Mouse (Mus musculus) limb, embryonic 10.5 days (tissue): ENCODE results near the gene St6galnac1. TPM values are rescaled to one million over a fixed set of nuclear protein-coding genes. Genes with fewer than 3 reads are reported as not detected.
A peak's percentile ranks its signal among the peaks of the same experiment; 100 is the strongest.

Experiments used
- DNase-seq: peaks from one replicate; pipeline ENCODE4 v3.0.0-alpha.2; 2017; ENCODE audit warnings: low spot score
- H3K27ac ChIP-seq: fragments of 300-500 bp; sonication (generic); 2 replicates; pipeline ENCODE4 v1.5.1; 2016; ENCODE audit warnings: mild to moderate bottlenecking
- H3K27me3 ChIP-seq: fragments of 300-500 bp; sonication (generic); 2 replicates; pipeline ENCODE4 v1.6.1; 2016; ENCODE audit warnings: low read depth, mild to moderate bottlenecking; ENCODE audit not compliant: poor library complexity, severe bottlenecking
- H3K36me3 ChIP-seq: fragments of 300-500 bp; sonication (generic); 2 replicates; pipeline ENCODE4 v1.6.1; 2016; ENCODE audit warnings: mild to moderate bottlenecking, moderate library complexity
- H3K4me1 ChIP-seq: fragments of 300-500 bp; sonication (generic); 2 replicates; pipeline ENCODE4 v1.6.1; 2016
- H3K4me3 ChIP-seq: fragments of 300-500 bp; sonication (generic); 2 replicates; pipeline ENCODE4 v1.5.1; 2016; ENCODE audit warnings: mild to moderate bottlenecking, moderate library complexity
- H3K9me3 ChIP-seq: fragments of 300-500 bp; sonication (generic); replicated peaks from 2 replicates; pipeline ENCODE4 v1.6.1; 2016; ENCODE audit warnings: mild to moderate bottlenecking
- WGBS: fragments of 180-500 bp; shearing (Covaris S2); methylation state at CpG from one replicate; pipeline ENCODE4 v1.1.7; 2016; 5-methylcytosine and 5-hydroxymethylcytosine counted together
- polyA plus RNA-seq: library from polyadenylated mRNA; unstranded; fragments of >200 nt; fragmentation: Nextera tagmentation; extraction: Ambion mirVana; gene quantifications from 2 replicates; pipeline ENCODE4 v1.2.1, GENCODE M21; 2016

Gene St6galnac1
- polyA plus RNA-seq, 1 experiment from 2014 or later: not detected

- no peaks in the 10 kb centered on the region for H3K9me3 ChIP-seq
- no peak for DNase-seq
- peaks cover 81% of the 10 kb centered on the region for H3K4me1 ChIP-seq
- no peaks in the 10 kb centered on the region for H3K36me3 ChIP-seq
- H3K27me3 ChIP-seq: peaks cover 20% of the 10 kb centered on the region
- peak overlapping the region; percentile 27 for H3K4me3 ChIP-seq
- H3K27ac ChIP-seq: peak overlapping the region; percentile 86
- 77% methylated on average over 13 of the region's 13 CpGs for WGBS
These were observed 38.3 kb upstream of the St6galnac1 start for GRCm38 (mm10) chr11:116813610-116814009.

GRCm38 (mm10) chr11:116812793-116813529 lies 37.7 kb upstream of the St6galnac1 start:
- peaks cover 78% of the 10 kb centered on the region for H3K4me1 ChIP-seq
- H3K9me3 ChIP-seq: no peaks in the 10 kb centered on the region
- peak overlapping the region; percentile 86 for H3K27ac ChIP-seq
- H3K27me3 ChIP-seq: peaks cover 20% of the 10 kb centered on the region
- WGBS: 60% methylated on average over 21 of the region's 21 CpGs
- H3K36me3 ChIP-seq: no peaks in the 10 kb centered on the region
- no peak overlapping the region for H3K4me3 ChIP-seq
- peak; percentile 63 for DNase-seq

- H3K4me1 ChIP-seq: peaks cover 70% of the 10 kb centered on the region
- H3K27me3 ChIP-seq: peaks cover 20% of the 10 kb centered on the region
- no peaks in the 10 kb centered on the region for H3K9me3 ChIP-seq
- H3K36me3 ChIP-seq: no peaks in the 10 kb centered on the region
- 6% methylated on average over 32 of the region's 32 CpGs for WGBS
- peak; percentile 56 for DNase-seq
- peak overlapping the region; percentile 54 for H3K4me3 ChIP-seq
- H3K27ac ChIP-seq: peak overlapping the region; percentile 63
These were observed 35.9 kb upstream of the St6galnac1 start for GRCm38 (mm10) chr11:116810983-116811901.

- Histone ChIP-seq H3K27me3 (peaks cover 20% of the 10 kb centered on the region), H3K36me3 (no peaks in the 10 kb centered on the region), H3K27ac (peak overlapping the region; percentile 40), H3K4me3 (peak overlapping the region; percentile 54; the same call in 1 of the 2 replicates), H3K4me1 (peaks cover 63% of the 10 kb centered on the region), H3K9me3 (no peaks in the 10 kb centered on the region)
- no peak for DNase-seq
- 68% methylated on average over 11 of the region's 11 CpGs for WGBS
These were observed 35.2 kb upstream of the St6galnac1 start for GRCm38 (mm10) chr11:116810528-116810927.

- H3K27me3 ChIP-seq: peaks cover 20% of the 10 kb centered on the region
- H3K4me1 ChIP-seq: peaks cover 53% of the 10 kb centered on the region
- no peak overlapping the region for H3K4me3 ChIP-seq
- H3K36me3 ChIP-seq: no peaks in the 10 kb centered on the region
- 78% methylated on average over 8 of the region's 8 CpGs for WGBS
- H3K9me3 ChIP-seq: no peaks in the 10 kb centered on the region
- no peak for DNase-seq
- H3K27ac ChIP-seq: 0 out of 2 replicates have a peak overlapping the region, but pooled peaks have one; percentile 40
These were observed 34.2 kb upstream of the St6galnac1 start for GRCm38 (mm10) chr11:116809520-116809919.

GRCm38 (mm10) chr11:116808811-116809395 lies 33.6 kb upstream of the St6galnac1 start:
- Histone ChIP-seq H3K27ac (no peak overlapping the region), H3K4me3 (no peak overlapping the region), H3K27me3 (peaks cover 20% of the 10 kb centered on the region), H3K4me1 (peaks cover 47% of the 10 kb centered on the region), H3K9me3 (no peaks in the 10 kb centered on the region), H3K36me3 (no peaks in the 10 kb centered on the region)
- no peak for DNase-seq
- 75% methylated on average over 11 of the region's 11 CpGs for WGBS

DNA sequence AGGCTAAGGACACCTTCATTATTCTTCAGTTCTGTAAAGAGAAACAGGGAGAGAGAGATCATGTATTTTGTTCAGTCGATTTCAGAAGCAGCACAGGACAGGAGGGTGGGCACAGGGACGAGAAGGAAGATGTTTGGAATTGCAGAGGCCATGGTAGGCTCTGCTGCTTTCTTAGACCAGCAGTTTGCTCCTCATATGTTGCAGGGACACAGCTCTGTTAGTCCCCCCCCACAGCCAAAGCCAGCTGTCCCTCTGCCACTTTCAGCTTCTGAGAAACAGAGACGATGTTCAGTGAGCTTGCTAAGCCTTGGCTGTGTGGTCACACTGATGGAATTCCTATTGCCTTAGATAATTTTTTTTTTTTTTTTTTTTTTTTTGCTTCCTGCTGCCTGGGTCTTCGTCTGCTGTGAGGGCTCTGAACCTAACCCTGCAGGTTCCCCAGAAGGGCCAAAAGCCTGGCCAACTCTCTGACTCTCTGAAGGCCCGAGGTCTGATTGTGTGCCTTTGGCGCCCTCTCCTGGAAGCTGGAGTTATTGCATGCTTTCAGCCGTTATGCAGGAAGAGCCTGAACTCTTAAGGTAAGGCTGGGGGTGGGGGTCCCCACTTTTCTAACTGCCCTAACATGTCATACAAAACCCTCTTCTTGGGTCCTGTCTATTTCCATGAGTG lies 32.8 kb upstream of the St6galnac1 start:
- H3K4me3 ChIP-seq: no peak overlapping the region
- 32% methylated on average over 7 of the region's 7 CpGs for WGBS
- H3K9me3 ChIP-seq: no peaks in the 10 kb centered on the region
- peak; percentile 90 for DNase-seq
- H3K4me1 ChIP-seq: peaks cover 39% of the 10 kb centered on the region
- peaks cover 20% of the 10 kb centered on the region for H3K27me3 ChIP-seq
- H3K27ac ChIP-seq: peak overlapping the region; percentile 61; the same call in 1 of the 2 replicates
- H3K36me3 ChIP-seq: no peaks in the 10 kb centered on the region

- no peaks in the 10 kb centered on the region for H3K36me3 ChIP-seq
- 96% methylated on average over 3 of the region's 3 CpGs for WGBS
- no peaks in the 10 kb centered on the region for H3K9me3 ChIP-seq
- H3K27me3 ChIP-seq: peaks cover 20% of the 10 kb centered on the region
- H3K27ac ChIP-seq: peak overlapping the region; percentile 61
- DNase-seq: no peak
- H3K4me1 ChIP-seq: peaks cover 33% of the 10 kb centered on the region
- no peak overlapping the region for H3K4me3 ChIP-seq
These were observed 32.2 kb upstream of the St6galnac1 start for GRCm38 (mm10) chr11:116807526-116807925.

- H3K36me3 ChIP-seq: no peaks in the 10 kb centered on the region
- WGBS: 76% methylated on average over 7 of the region's 7 CpGs
- DNase-seq: no peak
- peaks cover 29% of the 10 kb centered on the region for H3K4me1 ChIP-seq
- H3K9me3 ChIP-seq: no peaks in the 10 kb centered on the region
- no peak overlapping the region for H3K27ac ChIP-seq
- H3K27me3 ChIP-seq: peaks cover 20% of the 10 kb centered on the region
- no peak overlapping the region for H3K4me3 ChIP-seq
These were observed 31.8 kb upstream of the St6galnac1 start for GRCm38 (mm10) chr11:116807116-116807515.

DNA sequence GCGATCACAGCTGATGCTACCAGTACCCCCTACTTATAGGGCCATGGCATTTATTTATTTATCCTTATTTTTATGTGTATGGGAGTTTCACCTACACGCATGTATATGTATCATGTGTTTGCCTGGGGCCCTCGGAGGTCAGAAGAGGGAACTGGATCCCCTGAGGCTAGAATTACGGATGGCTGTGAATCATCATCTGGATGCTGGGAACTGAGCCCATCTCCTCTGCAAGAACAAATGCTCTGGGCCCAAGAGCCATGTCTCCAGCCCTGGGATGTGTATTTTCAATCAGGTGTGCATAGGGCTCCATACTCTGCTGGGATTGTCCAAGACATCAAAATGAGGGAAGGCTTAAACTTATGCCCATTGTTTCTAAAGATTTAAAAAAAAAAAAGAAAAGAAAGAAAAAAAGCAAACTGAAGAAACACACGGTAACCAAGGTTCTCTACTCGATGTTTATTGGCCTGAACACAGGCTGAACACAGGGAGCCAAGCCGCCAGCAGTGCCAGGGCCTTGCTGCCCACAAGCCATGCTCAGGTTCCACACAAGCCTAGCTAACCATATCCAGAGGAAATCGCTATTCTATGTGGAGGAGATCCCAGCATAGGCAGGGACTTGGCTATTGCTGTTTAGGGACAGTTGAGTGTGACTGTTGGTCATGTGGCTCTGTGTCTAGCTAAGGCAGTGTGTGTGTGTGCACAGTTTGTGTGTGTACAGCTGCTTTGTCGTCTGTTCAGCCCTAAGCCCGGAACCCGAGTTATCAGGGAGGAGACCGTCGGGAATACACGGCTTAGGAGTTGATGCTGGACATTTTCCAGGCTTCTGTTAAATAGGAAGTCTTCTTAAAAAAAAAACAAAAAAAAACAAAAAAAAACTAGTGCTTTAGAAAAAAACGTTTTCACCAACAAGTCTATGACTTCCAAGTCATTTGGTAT lies 31.1 kb upstream of the St6galnac1 start:
- Histone ChIP-seq H3K36me3 (no peaks in the 10 kb centered on the region), H3K27ac (no peak overlapping the region), H3K9me3 (no peaks in the 10 kb centered on the region), H3K4me1 (peaks cover 22% of the 10 kb centered on the region), H3K27me3 (peaks cover 20% of the 10 kb centered on the region), H3K4me3 (no peak overlapping the region)
- 88% methylated on average over 15 of the region's 15 CpGs for WGBS
- no peak for DNase-seq

GRCm38 (mm10) chr11:116802709-116803108 lies 27.4 kb upstream of the St6galnac1 start:
- Histone ChIP-seq H3K4me3 (no peak overlapping the region), H3K9me3 (no peaks in the 10 kb centered on the region), H3K4me1 (peaks cover 5% of the 10 kb centered on the region; the same call in 1 of the 2 replicates), H3K36me3 (no peaks in the 10 kb centered on the region), H3K27me3 (no peaks in the 10 kb centered on the region), H3K27ac (no peak overlapping the region)
- DNase-seq: no peak
- WGBS: 91% methylated on average over 5 of the region's 5 CpGs
